Mouse (Mus musculus): ENCODE data around the gene Zfp664. TPM values are rescaled to one million over a fixed set of nuclear protein-coding genes. Genes with fewer than 3 reads are reported as not detected.

The Zfp664 gene
- polyA plus RNA-seq (2014; fragmentation: Illumina TruSeq; extraction: RNeasy Lipid Tissue Mini Kit (QIAGEN cat#74804); ENCODE audit: low read depth, low replicate concordance), result 20.8 TPM

DNA sequence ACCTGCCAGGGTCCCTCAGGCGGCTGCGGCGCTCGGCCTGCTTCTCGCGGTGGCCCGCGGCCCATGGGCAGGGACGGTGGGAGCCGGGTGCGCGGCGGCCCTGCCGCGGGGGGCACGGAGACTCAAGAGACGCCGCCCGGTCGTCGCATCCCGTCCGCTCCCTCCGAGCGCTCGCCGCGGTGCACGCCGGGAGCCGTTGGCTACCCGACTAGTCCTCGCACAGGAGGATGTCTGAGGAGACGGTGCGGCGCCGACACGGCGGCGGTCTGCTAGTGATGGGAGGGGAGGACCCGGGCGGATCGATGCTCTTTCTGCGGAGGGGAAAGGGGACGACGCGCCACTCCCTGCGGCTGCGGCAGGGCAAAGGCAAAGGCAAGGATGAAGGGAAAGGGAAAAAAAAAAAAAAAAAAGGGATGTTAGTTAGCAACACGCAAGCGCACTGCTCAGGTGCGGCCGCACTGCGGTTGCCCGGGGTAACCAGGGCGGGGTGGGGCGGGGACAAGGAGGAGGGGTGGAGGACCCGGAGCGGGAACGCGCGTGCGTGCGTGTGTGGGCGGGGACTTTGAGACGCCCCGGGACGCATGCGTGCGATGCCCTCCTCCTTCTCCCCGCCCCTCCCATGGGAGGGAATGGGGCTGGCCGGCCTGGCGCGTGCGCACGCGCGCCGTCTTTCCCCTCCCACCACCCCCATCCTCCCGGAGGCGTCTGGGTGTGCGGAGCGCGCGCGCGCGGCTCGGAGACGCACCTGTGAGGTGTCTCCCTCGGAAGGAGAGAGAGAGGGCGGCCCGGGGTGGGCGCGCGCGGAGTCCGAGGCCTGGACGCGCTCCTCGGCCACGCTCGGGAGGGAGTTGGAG is at the start of gene Zfp664, which contains the start of gene Ccdc92:
Gene Zfp664 (plus strand): TSS at position 679 of the 854 bp plus-strand sequence.
Gene Ccdc92 (minus strand): TSS at position 412 of the 854 bp plus-strand sequence.

Other genes starting within 250 kb of the Zfp664 start
- 12.0 TPM for gene Atp6v0a2, start 234.1 kb upstream of the Zfp664 start, polyA plus RNA-seq (2014; fragmentation: Illumina TruSeq; extraction: RNeasy Lipid Tissue Mini Kit (QIAGEN cat#74804); ENCODE audit: low read depth, low replicate concordance)
- gene Dnah10, start 137.6 kb upstream of the Zfp664 start, polyA plus RNA-seq (2014; fragmentation: Illumina TruSeq; extraction: RNeasy Lipid Tissue Mini Kit (QIAGEN cat#74804); ENCODE audit: low read depth, low replicate concordance), result not detected
- not detected for gene Ccdc92, start 267 bp upstream of the Zfp664 start, polyA plus RNA-seq (2014; fragmentation: Illumina TruSeq; extraction: RNeasy Lipid Tissue Mini Kit (QIAGEN cat#74804); ENCODE audit: low read depth, low replicate concordance)
- gene Rflna, start 140.5 kb downstream of the Zfp664 start, polyA plus RNA-seq (2014; fragmentation: Illumina TruSeq; extraction: RNeasy Lipid Tissue Mini Kit (QIAGEN cat#74804); ENCODE audit: low read depth, low replicate concordance), result not detected

Measured in liver, adult 10 weeks (tissue).